Mouse (Mus musculus): ENCODE results near the gene Aox4. TPM values are rescaled to one million over a fixed set of nuclear protein-coding genes. Genes with fewer than 3 reads are reported as not detected.

Aox4 gene
- polyA plus RNA-seq, 1 experiment = not detected

- Histone ChIP-seq H3K4me3 (replicated peaks) (no peak overlapping the region), H3K36me3 (replicated peaks; ENCODE audit: low read length) (no peaks in the 10 kb centered on the region), H3K27me3 (replicated peaks) (peaks cover 6% of the 10 kb centered on the region), H3K9me3 (no peaks in the 10 kb centered on the region), H3K4me1 (peaks cover 20% of the 10 kb centered on the region)
- TF ChIP-seq GATA1 (IDR thresholded peaks at IDR 0.05; ENCODE audit: borderline replicate concordance, low read length) = no peak
- no peak for TF ChIP-seq FLI1 (IDR thresholded peaks at IDR 0.05; ENCODE audit: low read length)
These were observed 97.0 kb downstream of the Aox4 start for GRCm38 (mm10) chr1:58307181-58307580.

GRCm38 (mm10) chr1:58308594-58308993 lies 98.4 kb downstream of the Aox4 start:
- TF ChIP-seq GATA1 (IDR thresholded peaks at IDR 0.05; ENCODE audit: borderline replicate concordance, low read length) (no peak), FLI1 (IDR thresholded peaks at IDR 0.05; ENCODE audit: low read length) (no peak)
- H3K27me3 ChIP-seq (replicated peaks) = peaks cover 6% of the 10 kb centered on the region
- H3K9me3 ChIP-seq = no peaks in the 10 kb centered on the region
- H3K4me3 ChIP-seq (replicated peaks) = no peak overlapping the region
- H3K36me3 ChIP-seq (replicated peaks; ENCODE audit: low read length) = no peaks in the 10 kb centered on the region
- peaks cover 11% of the 10 kb centered on the region for H3K4me1 ChIP-seq

- Histone ChIP-seq H3K27me3 (replicated peaks) (peaks cover 6% of the 10 kb centered on the region), H3K4me1 (no peaks in the 10 kb centered on the region; the same call in 1 of the 2 replicates)
These were observed 99.7 kb downstream of the Aox4 start for GRCm38 (mm10) chr1:58309853-58310252.

GRCm38 (mm10) chr1:58311221-58311864 lies 101.1 kb downstream of the Aox4 start:
- Histone ChIP-seq H3K9me3 (no peaks in the 10 kb centered on the region), H3K27me3 (replicated peaks) (peaks cover 5% of the 10 kb centered on the region), H3K4me3 (replicated peaks) (no peak overlapping the region), H3K36me3 (replicated peaks; ENCODE audit: low read length) (no peaks in the 10 kb centered on the region), H3K4me1 (no peaks in the 10 kb centered on the region; the same call in 1 of the 2 replicates)
- no peak for TF ChIP-seq FLI1 (IDR thresholded peaks at IDR 0.05; ENCODE audit: low read length)
- TF ChIP-seq GATA1 (IDR thresholded peaks at IDR 0.05; ENCODE audit: borderline replicate concordance, low read length) = no peak

More at GRCm38 (mm10) chr1:58309853-58310252, 99.7 kb downstream of the Aox4 start:
- H3K4me3 ChIP-seq (replicated peaks) = no peak overlapping the region
- H3K36me3 ChIP-seq (replicated peaks; ENCODE audit: low read length) = no peaks in the 10 kb centered on the region
- no peaks in the 10 kb centered on the region for H3K9me3 ChIP-seq
- no peak for TF ChIP-seq FLI1 (IDR thresholded peaks at IDR 0.05; ENCODE audit: low read length)
- no peak for TF ChIP-seq GATA1 (IDR thresholded peaks at IDR 0.05; ENCODE audit: borderline replicate concordance, low read length)

- TF ChIP-seq FLI1 (IDR thresholded peaks at IDR 0.05; ENCODE audit: low read length) (no peak), GATA1 (IDR thresholded peaks at IDR 0.05; ENCODE audit: borderline replicate concordance, low read length) (no peak)
- H3K27me3 ChIP-seq (replicated peaks) = peaks cover 3% of the 10 kb centered on the region
- H3K9me3 ChIP-seq = no peaks in the 10 kb centered on the region
- H3K4me1 ChIP-seq = no peaks in the 10 kb centered on the region
- H3K36me3 ChIP-seq (replicated peaks; ENCODE audit: low read length) = no peaks in the 10 kb centered on the region
- no peak overlapping the region for H3K4me3 ChIP-seq (replicated peaks)
These were observed 103.0 kb downstream of the Aox4 start for GRCm38 (mm10) chr1:58313173-58313572.

- Histone ChIP-seq H3K9me3 (no peaks in the 10 kb centered on the region), H3K4me3 (replicated peaks) (no peak overlapping the region), H3K36me3 (replicated peaks; ENCODE audit: low read length) (no peaks in the 10 kb centered on the region), H3K27me3 (replicated peaks) (no peaks in the 10 kb centered on the region), H3K4me1 (no peaks in the 10 kb centered on the region)
- TF ChIP-seq FLI1 (IDR thresholded peaks at IDR 0.05; ENCODE audit: low read length) (no peak), GATA1 (IDR thresholded peaks at IDR 0.05; ENCODE audit: borderline replicate concordance, low read length) (no peak)
These were observed 105.3 kb downstream of the Aox4 start for GRCm38 (mm10) chr1:58315532-58315931.

Other genes with a start within 250 kb of the Aox4 start
- gene Sgo2a, start 214.4 kb upstream of the Aox4 start, polyA plus RNA-seq (2012; ENCODE audit: insufficient read depth, low replicate concordance) = 0.29 TPM in 1 of 2 replicates, not detected in the other
- gene Kctd18, start 191.4 kb upstream of the Aox4 start, polyA plus RNA-seq (2012; ENCODE audit: insufficient read depth, low replicate concordance) = 6.8 and 25.8 TPM in 2 replicates
- gene Aox1, start 180.5 kb upstream of the Aox4 start, polyA plus RNA-seq (2012; ENCODE audit: insufficient read depth, low replicate concordance) = 0.66 TPM in 1 of 2 replicates, not detected in the other
- 0.21 TPM in 1 of 2 replicates, not detected in the other for gene Aox3, start 97.3 kb upstream of the Aox4 start, polyA plus RNA-seq (2012; ENCODE audit: insufficient read depth, low replicate concordance)
- gene Aox2, start 67.9 kb downstream of the Aox4 start, polyA plus RNA-seq (2012; ENCODE audit: insufficient read depth, low replicate concordance) = 0.04 TPM in 1 of 2 replicates, not detected in the other
- 0.56 and 3.4 TPM in 2 replicates for gene Bzw1, start 182.5 kb downstream of the Aox4 start, polyA plus RNA-seq (2012; ENCODE audit: insufficient read depth, low replicate concordance)
- gene Clk1, start 213.7 kb downstream of the Aox4 start, polyA plus RNA-seq (2012; ENCODE audit: insufficient read depth, low replicate concordance) = 0.98 TPM in 1 of 2 replicates, not detected in the other
- 4.4 and 4.8 TPM in 2 replicates for gene Nif3l1, start 234.8 kb downstream of the Aox4 start, polyA plus RNA-seq (2012; ENCODE audit: insufficient read depth, low replicate concordance)
- 1.5 and 17.3 TPM in 2 replicates for gene Ppil3, start 235.1 kb downstream of the Aox4 start, polyA plus RNA-seq (2012; ENCODE audit: insufficient read depth, low replicate concordance)

Measured in megakaryocyte, embryonic 14.5 days (primary cell).